Mouse (Mus musculus) heart, postnatal 0 days (tissue): Measurements from ENCODE around the gene Fmnl2.

ENCODE experiments used
- CTCF ChIP-seq: IDR thresholded peaks from 2 replicates; pipeline ENCODE4 v1.5.1; 2016; ENCODE audit warnings: antibody characterized with exemption, control low read depth, low read depth
- EP300 ChIP-seq: IDR thresholded peaks from 2 replicates; pipeline ENCODE4 v1.6.1; 2016; ENCODE audit warnings: antibody characterized with exemption, low read depth

- TF ChIP-seq CTCF (no peak), EP300 (no peak)
Observed at GRCm38 (mm10) chr2:53101885-53102740, 244.5 kb downstream of the Fmnl2 start.
